Mouse (Mus musculus) ES-Bruce4 (cell line): ENCODE measurements around the gene Itga1. TPM values are rescaled to one million over a fixed set of nuclear protein-coding genes. Genes with fewer than 3 reads are reported as not detected.

Experiments
- H3K27ac ChIP-seq: 2 replicates; pipeline ENCODE4 v1.5.1; 2012; ENCODE audit warnings: low read length, inconsistent platforms; ENCODE audit not compliant: insufficient read depth
- H3K27me3 ChIP-seq: 2 replicates; pipeline ENCODE4 v1.6.1; 2012; ENCODE audit warnings: mild to moderate bottlenecking, low read length, inconsistent platforms; ENCODE audit not compliant: control insufficient read depth, poor library complexity, insufficient read depth, severe bottlenecking
- H3K36me3 ChIP-seq: 2 replicates; pipeline ENCODE4 v1.6.1; 2012; ENCODE audit warnings: inconsistent platforms, mild to moderate bottlenecking, low read length, moderate library complexity; ENCODE audit not compliant: control insufficient read depth, poor library complexity, insufficient read depth, severe bottlenecking
- H3K4me1 ChIP-seq: one replicate; pipeline ENCODE4 v1.8.1; 2011; ENCODE audit warnings: low read length; ENCODE audit not compliant: control insufficient read depth, insufficient read depth
- H3K4me3 ChIP-seq: 2 replicates; pipeline ENCODE4 v1.5.1; 2011; ENCODE audit warnings: low read depth, mild to moderate bottlenecking, low read length
- H3K9ac ChIP-seq: 2 replicates; pipeline ENCODE4 v1.6.1; 2012; ENCODE audit warnings: low read depth, mild to moderate bottlenecking, inconsistent platforms; ENCODE audit not compliant: poor library complexity, severe bottlenecking
- H3K9me3 ChIP-seq: replicated peaks from 2 replicates; pipeline ENCODE4 v1.6.1; 2012; ENCODE audit warnings: mild to moderate bottlenecking, low read length, inconsistent platforms; ENCODE audit not compliant: control insufficient read depth, poor library complexity, insufficient read depth, severe bottlenecking
- CTCF ChIP-seq: IDR thresholded peaks from one replicate; pipeline ENCODE4 v1.8.1; 2011; ENCODE audit warnings: low read depth, low read length
- EP300 ChIP-seq: IDR thresholded peaks from 2 replicates; pipeline ENCODE4 v1.6.1; 2011; ENCODE audit warnings: low read depth, low read length; ENCODE audit not compliant: insufficient read depth
- POLR2A ChIP-seq: IDR thresholded peaks from one replicate; pipeline ENCODE4 v1.8.1; 2011; ENCODE audit warnings: low read length; ENCODE audit not compliant: insufficient read depth
- polyA plus RNA-seq: library from polyadenylated mRNA; stranded (reverse); fragments of >200 nt; gene quantifications from 2 replicates; pipeline ENCODE4 v1.2.4, GENCODE M21; 2011; ENCODE audit warnings: low read depth; ENCODE audit not compliant: missing spikeins, insufficient read depth, insufficient read length

Itga1 gene
- polyA plus RNA-seq, 1 experiment: 5.2 TPM

- Histone ChIP-seq H3K4me1 (no peaks in the 10 kb centered on the region), H3K36me3 (no peaks in the 10 kb centered on the region), H3K9ac (no peak overlapping the region), H3K27ac (no peak overlapping the region), H3K27me3 (no peaks in the 10 kb centered on the region), H3K9me3 (no peaks in the 10 kb centered on the region; the same call in 1 of the 2 replicates), H3K4me3 (no peak overlapping the region)
- TF ChIP-seq POLR2A (no peak), CTCF (no peak), EP300 (no peak)
These were observed 117.1 kb downstream of the Itga1 start for GRCm38 (mm10) chr13:114984658-114985057.

GRCm38 (mm10) chr13:114983116-114983515 lies 118.6 kb downstream of the Itga1 start:
- no peaks in the 10 kb centered on the region for H3K4me1 ChIP-seq
- H3K4me3 ChIP-seq: no peak overlapping the region
- H3K9me3 ChIP-seq: no peaks in the 10 kb centered on the region; the same call in 1 of the 2 replicates
- H3K36me3 ChIP-seq: no peaks in the 10 kb centered on the region
- no peaks in the 10 kb centered on the region for H3K27me3 ChIP-seq
- TF ChIP-seq POLR2A (no peak), CTCF (no peak), EP300 (no peak)
- no peak overlapping the region for H3K27ac ChIP-seq
- no peak overlapping the region for H3K9ac ChIP-seq

GRCm38 (mm10) chr13:114980831-114981419 lies 120.8 kb downstream of the Itga1 start:
- H3K27me3 ChIP-seq: no peaks in the 10 kb centered on the region
- TF ChIP-seq EP300 (no peak), CTCF (peak; percentile 9)
- no peaks in the 10 kb centered on the region; the same call in 1 of the 2 replicates for H3K9me3 ChIP-seq
- no peak overlapping the region for H3K4me3 ChIP-seq
- H3K4me1 ChIP-seq: no peaks in the 10 kb centered on the region
- H3K36me3 ChIP-seq: no peaks in the 10 kb centered on the region
- H3K27ac ChIP-seq: no peak overlapping the region
- no peak overlapping the region for H3K9ac ChIP-seq

- H3K27me3 ChIP-seq: no peaks in the 10 kb centered on the region
- TF ChIP-seq POLR2A (no peak), CTCF (no peak), EP300 (no peak)
- H3K9ac ChIP-seq: no peak overlapping the region
- H3K4me1 ChIP-seq: no peaks in the 10 kb centered on the region
- no peak overlapping the region for H3K4me3 ChIP-seq
- no peaks in the 10 kb centered on the region for H3K36me3 ChIP-seq
- H3K9me3 ChIP-seq: no peaks in the 10 kb centered on the region
- no peak overlapping the region for H3K27ac ChIP-seq
These were observed 127.2 kb downstream of the Itga1 start for GRCm38 (mm10) chr13:114974484-114975042.

GRCm38 (mm10) chr13:114971905-114972304 lies 129.9 kb downstream of the Itga1 start:
- H3K9ac ChIP-seq: no peak overlapping the region
- TF ChIP-seq EP300: no peak
- no peak for TF ChIP-seq POLR2A
- no peak for TF ChIP-seq CTCF
- H3K36me3 ChIP-seq: no peaks in the 10 kb centered on the region

GRCm38 (mm10) chr13:114964233-114964632 lies 137.5 kb downstream of the Itga1 start:
- TF ChIP-seq CTCF (peak; percentile 74), POLR2A (no peak)
- no peak overlapping the region for H3K27ac ChIP-seq
- no peaks in the 10 kb centered on the region for H3K9me3 ChIP-seq
- no peaks in the 10 kb centered on the region for H3K4me1 ChIP-seq
- no peaks in the 10 kb centered on the region for H3K36me3 ChIP-seq
- H3K9ac ChIP-seq: no peak overlapping the region
- no peaks in the 10 kb centered on the region for H3K27me3 ChIP-seq
- H3K4me3 ChIP-seq: no peak overlapping the region

More at GRCm38 (mm10) chr13:114971905-114972304, 129.9 kb downstream of the Itga1 start:
- Histone ChIP-seq H3K27me3 (no peaks in the 10 kb centered on the region), H3K4me1 (no peaks in the 10 kb centered on the region), H3K9me3 (no peaks in the 10 kb centered on the region), H3K27ac (no peak overlapping the region), H3K4me3 (no peak overlapping the region)
